Mouse (Mus musculus) kidney, postnatal 4 days (tissue): ENCODE measurements around the gene Gnat1.
A peak's percentile ranks its signal among the peaks of the same experiment; 100 is the strongest.

Source experiments
- DNase-seq, 2 experiments: peaks; one replicate each; pipeline ENCODE4 v3.0.0; 2021; ENCODE audit warnings: mixed read lengths in 2 of 2

Gene Gnat1

DNA sequence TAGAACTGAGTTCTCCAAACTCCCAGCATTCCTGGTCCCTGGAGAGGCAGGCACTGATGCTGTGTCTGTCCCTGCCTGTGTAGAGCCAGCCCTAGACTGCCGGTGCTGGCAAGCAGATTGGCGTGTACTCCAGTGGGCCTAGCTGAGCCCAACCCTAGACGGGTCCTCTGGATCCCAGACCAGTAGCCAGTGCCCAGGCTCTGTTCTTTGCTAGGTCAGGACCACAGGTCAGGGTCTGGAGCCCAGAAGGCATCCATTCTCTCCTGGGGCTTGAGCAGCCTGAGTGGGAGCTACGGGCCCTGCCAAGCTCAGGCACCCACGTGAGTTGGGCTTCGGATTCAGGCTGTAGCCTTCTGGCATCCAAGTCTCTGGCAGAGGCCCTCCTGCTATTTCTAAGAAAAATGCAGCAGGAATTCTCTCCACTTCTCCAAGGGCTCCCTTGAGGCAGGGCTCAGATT, 20.6 kb upstream of the Gnat1 start:
- DNase-seq: peak; percentile 49 to 61

- peak; percentile 70 to 79 for DNase-seq
Observed at GRCm38 (mm10) chr9:107699376-107699980, 20.0 kb upstream of the Gnat1 start.

GRCm38 (mm10) chr9:107698611-107699190, 19.2 kb upstream of the Gnat1 start:
- DNase-seq: peak; percentile 79 to 86

DNA sequence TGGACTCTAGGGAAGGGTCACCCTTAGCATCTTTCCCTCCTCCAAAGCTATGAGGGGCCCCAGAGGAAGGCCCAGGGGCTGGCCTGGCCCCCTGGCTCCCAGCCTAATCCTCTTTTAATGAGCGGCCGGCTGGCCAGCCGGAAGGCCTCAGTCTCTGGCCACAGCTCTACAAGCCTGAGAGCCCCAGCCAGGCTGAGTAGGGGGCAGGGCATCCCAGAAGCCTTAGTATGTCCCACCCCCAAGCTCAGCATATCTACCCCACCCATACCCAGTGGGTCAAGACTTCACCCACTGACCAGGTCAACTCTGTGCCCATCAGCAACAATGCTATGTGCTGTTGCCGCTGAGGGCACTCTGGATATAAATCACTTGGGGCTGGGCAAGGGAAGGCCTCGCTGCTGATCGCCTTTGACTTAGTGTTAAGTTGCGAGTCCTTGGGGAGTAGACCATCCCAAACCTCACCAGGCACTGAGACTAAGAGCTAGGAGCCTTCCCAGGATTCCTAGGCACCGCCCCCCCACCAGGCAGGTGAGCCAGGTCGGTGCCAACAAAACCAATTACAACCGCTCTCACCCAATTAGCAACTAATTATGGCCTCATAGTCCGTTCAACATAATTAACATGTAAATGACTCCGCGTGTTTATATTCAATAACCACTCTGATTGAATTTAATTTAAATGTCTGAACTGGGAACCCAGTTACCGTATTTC, 18.5 kb upstream of the Gnat1 start:
- peak; percentile 70 to 75 for DNase-seq

DNA sequence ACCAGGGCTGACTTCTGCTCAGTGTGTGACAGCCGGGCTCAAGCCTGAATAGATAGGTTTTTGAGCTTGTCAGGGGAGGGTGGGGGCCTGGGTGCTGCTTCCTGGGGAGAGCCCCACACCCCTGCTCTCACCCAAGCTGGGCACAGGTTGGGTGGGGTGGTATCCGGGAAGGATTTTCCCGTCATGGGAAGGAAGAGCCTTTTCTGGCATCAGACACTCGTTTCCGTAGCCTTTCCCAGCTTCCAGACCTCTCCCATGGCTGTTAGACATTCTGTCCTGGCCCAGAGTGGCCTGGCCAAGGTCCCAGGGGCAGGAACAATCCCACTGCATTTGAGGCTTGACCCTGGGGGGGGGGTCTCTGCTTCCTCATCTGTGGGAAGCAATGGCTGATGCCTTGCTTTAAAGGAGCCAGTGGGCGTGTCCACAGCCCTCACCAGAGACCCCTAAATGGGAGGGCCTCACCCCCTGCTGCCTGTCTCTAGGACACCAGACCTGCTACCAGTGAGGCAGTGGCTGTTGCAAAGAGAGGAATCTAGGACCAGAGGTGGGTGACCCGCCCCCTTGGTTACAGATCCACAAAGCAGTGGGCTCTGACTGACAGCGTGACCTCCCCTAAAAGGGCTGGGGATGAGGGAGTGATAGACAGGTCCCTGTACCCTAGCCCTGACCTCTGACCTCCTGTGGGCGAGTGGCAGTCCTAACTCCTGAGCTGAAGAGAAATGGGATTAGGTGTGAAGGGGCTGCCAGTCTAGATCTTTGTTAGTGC, 17.5 kb upstream of the Gnat1 start:
- peak in 1 of 2 experiments; percentile 55 for DNase-seq

GRCm38 (mm10) chr9:107696106-107696479, 16.6 kb upstream of the Gnat1 start:
- DNase-seq: no peak

DNA sequence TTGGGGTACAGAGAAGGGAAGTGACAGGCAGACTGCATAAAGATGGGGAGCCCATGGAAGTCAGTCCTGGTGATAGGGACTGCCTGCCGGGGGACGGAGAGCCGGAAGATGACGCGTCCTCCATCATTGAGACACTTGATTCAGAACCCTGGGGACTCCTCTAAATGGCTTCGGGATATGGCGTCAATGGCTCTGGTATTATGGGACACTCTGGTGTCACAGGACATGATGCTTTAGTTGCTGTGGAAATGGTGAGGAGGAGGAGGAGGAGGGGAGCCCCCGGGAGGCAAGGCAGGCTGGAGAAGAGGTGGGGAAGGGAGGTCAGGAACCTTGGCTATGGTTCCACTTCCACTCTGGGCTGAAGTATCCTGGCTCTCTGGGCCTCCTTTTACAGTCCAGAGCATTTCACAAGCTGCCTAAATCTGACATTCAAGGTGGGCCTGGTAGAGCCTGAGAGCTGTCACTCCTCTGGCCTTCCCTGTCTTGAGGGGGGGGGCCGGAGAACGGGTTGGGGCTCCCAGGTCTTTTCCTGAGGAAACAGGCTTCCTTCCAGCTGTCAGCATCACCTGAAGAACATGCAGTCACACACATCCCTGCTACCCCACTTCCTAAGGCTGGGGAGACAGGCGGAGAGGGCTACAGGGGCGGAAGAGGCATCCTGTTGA, 16.1 kb upstream of the Gnat1 start:
- DNase-seq: no peak

GRCm38 (mm10) chr9:107694627-107695026, 15.1 kb upstream of the Gnat1 start:
- peak in 1 of 2 experiments; percentile 61 for DNase-seq

DNA sequence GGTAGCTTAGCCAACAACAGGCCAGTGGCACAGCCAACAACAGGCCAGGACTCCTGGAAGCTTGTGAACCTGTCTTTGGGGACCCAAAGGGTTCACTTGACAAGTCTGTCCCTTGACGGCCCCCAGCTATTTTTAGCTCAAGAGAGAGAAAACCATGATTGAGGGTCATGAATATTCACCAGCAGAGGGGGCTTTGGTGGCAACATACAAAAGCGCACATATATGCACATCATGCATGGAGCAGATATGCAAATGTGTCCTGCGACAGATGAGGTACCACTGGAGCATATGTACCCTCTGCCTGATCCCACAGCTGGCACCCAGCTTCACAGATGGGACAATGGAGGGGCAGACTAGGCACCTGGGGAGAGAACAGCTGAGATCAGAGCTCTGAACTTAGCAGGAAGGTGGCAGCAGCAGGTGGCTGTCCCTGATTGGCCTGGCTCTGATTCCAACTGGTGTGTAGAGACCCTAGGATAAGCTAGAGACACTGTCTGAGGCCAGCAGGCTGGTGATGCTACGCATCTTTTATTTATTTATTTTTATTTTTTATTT, 14.0 kb upstream of the Gnat1 start:
- DNase-seq: no peak

- DNase-seq: no peak
Observed at GRCm38 (mm10) chr9:107692785-107693184, 13.3 kb upstream of the Gnat1 start.

DNA sequence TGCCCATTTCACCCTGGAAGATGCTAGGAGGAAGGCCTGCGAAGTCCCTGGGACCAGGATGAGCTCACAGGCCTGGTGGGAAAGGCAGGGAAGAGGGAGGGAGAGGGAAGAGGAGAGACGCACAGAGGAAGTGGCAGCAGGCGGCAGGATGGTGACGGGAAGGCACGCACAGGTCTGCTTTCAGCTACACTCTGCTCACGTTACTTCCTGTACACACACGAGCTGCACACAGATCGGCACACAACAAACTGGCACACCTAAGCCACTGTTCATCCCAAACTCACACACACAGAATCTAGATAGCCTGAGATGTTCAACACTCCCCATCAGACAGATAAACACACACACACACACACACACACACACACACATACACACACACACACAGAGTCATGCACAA, 10.9 kb upstream of the Gnat1 start:
- no peak for DNase-seq

GRCm38 (mm10) chr9:107688939-107689338, 9.4 kb upstream of the Gnat1 start:
- DNase-seq: no peak

DNA sequence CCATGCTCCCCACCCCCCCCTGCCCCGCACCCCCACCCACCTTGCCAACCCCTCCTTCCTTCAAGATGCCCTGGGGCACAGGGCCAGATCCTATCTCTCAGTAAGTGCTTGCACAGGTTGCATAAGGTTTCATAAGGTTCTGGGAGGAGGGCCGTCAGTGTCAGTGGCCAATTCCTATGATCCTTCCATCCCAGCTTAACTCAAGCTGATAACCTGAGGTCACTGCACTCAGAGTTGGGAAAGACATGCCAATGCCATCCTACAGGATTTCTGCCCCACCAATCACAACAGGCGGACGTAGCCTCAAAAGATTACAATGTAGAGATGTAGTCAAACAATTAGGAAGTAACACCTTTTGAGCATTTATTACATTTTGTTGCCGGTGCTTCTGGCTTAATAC, 8.9 kb upstream of the Gnat1 start:
- no peak for DNase-seq

- DNase-seq: peak; percentile 86 to 90
Observed at GRCm38 (mm10) chr9:107685231-107685981, 5.9 kb upstream of the Gnat1 start.

DNA sequence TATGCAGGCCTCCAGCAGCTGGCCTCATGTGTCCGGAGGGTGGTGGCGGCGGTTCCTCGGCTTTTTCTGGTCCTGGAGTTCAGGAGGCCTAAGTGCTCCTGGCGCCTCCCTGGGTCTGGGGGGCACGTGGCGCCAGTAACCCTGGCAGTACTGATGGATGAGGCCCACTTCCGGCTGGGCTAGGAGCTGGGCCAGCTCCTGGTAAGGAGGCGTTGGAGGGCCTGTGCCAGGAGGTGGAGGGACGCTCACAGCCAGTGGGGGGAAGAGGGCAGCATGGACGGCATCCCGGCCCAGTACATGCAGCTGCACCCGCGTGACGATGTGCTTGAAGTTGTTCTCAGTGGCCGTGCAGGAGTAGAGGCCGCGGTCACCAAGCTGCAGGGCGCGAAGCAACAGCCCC, 2.9 kb upstream of the Gnat1 start:
- no peak for DNase-seq

DNA sequence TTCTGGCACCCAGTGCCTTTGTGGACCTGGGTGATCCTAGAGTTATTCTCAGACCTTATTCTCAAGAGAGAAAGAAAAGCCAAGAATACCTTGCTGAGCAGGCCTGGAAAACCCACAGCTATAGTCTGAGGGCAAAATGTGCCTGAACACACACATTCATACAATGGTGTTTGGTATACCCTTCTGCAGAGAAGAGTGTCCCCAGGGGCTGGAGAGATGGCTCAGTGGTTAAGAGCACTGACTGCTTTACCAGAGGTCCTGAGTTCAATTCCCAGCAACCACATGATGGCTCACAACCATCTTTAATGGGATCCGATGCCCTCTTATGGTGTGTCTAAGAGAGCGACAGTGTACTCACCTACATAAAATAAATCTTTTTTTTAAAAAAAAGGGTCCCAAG, 651 bp downstream of the Gnat1 start:
- no peak for DNase-seq

DNA sequence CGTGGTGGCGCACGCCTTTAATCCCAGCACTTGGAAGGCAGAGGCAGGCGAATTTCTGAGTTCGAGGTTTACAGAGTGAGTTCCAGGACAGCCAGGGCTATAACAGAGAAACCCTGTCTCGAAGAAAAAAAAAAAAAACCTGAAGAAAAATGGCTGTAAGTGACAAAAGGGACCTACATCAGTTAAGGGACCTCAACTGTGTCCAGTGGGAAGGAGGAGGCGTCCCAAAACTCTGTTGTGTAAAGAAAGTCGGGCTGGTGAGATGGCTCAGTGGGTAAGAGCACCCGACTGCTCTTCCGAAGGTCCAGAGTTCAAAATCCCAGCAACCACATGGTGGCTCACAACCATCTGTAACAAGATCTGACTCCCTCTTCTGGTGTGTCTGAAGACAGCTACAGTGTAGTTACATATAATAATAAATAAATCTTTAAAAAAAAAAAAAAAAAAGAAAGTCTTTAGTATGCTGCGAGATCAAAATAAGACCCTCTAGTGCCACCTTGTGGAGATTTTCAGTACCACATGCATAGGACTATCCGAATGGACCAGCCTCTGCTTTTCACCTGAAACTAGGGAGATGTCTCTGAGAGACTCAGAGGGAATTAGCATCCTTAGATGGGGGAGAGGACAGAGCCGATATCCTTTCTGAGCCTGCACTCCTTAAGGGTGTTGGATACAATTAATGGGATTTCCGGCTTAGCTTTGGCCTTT, 1.5 kb downstream of the Gnat1 start:
- peak; percentile 77 to 83 for DNase-seq

GRCm38 (mm10) chr9:107677091-107677784, 2.3 kb downstream of the Gnat1 start:
- peak; percentile 67 to 74 for DNase-seq

GRCm38 (mm10) chr9:107676302-107676701, 3.2 kb downstream of the Gnat1 start:
- peak in 1 of 2 experiments; percentile 32 for DNase-seq

DNA sequence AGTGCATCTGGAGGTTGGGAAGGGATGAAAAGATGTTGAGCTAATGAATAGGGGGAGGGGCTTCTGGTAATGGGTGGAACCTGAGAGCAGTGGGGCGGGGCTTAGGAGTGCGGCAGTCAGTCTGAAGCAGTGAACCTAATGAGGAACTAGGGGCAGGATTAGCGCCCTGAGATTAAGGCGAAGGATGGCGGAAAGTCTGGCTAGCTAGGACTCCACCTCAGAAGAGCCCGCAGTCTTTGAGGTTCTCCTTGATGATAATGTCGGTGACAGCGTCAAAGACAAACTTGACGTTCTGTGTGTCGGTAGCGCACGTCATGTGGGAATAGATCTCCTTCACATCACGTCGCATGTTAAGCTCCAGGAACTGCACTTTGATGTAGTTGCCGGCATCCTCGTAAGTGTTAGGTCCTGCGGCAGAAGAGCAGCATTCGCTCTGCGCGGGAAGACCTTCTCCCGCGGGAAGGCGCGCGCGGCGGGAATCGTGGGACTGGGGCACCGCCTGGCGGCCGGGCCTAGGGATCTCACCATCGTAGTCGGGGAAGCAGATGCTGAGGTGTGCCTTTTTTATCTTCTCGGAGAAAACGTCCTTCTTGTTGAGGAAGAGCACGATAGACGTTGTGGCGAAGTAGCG, 3.7 kb downstream of the Gnat1 start:
- DNase-seq: peak; percentile 85 to 89
